Mouse (Mus musculus): ENCODE results near the gene Pmch. TPM values are rescaled to one million over a fixed set of nuclear protein-coding genes. Genes with fewer than 3 reads are reported as not detected.

Gene Pmch
- not detected for total RNA-seq (2021)
- long read RNA-seq = 0 reads

- no peak for DNase-seq (ENCODE audit: low spot score in 2 of 2)
These were observed at the start of gene Pmch for GRCm38 (mm10) chr10:88090772-88091171. Pmch (plus strand) TSS chr10:88091072.

DNA sequence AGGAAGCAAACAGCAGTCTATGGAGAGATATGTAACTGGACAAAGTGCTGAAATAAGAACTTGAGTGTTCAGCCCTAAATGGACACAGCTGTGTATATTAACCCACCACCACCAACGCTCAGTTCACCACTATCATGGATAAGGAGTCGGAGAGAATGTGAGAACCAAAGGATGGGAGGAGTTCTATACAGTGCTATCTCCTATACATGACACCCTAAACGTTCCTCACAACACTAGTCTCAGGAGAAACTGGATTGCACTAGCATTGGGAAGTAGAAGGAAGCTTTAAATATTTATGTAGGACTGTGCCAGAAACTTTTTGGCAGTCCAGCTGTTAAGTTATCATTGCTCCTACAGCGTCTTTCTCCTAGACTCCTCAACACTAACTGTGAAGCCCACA lies 46.6 kb upstream of the Pmch start:
- DNase-seq (ENCODE audit: low spot score in 2 of 2) = no peak

DNA sequence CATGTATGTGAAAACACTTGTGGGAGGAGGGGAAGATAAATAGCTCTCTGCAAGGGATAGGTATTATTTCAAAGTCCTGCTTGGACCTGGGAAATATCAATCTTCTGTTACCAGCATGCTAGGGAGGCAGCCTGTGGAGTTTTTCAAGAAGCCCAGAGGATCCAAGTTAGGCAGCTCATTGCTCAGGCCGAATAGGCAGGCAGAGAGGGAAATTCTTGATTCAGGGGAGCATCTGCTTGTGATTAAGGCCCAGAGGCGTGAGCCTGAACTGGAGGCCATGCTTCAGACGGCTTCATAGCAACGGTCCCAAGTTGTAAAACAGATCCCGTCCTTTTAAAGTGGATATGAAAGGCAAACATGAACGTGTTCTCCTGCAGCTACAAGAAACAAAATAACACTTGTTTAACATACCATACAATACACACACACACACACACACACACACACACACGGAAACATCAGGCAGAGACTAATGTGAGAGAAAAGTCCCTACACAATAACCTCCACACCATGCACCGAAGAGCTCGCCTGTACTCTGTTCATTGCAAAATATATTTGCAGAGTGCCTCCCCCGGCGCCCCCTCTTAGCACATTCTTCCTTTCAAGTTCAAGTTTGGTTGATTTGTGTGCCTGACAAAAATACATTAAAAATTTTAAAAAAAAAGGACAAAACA lies 44.6 kb upstream of the Pmch start:
- no peak for DNase-seq (ENCODE audit: low spot score in 2 of 2)

GRCm38 (mm10) chr10:88054233-88054985 lies 36.5 kb upstream of the Pmch start:
- DNase-seq (ENCODE audit: low spot score in 2 of 2) = no peak

- peak; percentile 38 to 54 for DNase-seq (ENCODE audit: low spot score in 2 of 2)
These were observed 33.8 kb upstream of the Pmch start for GRCm38 (mm10) chr10:88056950-88057649.

DNA sequence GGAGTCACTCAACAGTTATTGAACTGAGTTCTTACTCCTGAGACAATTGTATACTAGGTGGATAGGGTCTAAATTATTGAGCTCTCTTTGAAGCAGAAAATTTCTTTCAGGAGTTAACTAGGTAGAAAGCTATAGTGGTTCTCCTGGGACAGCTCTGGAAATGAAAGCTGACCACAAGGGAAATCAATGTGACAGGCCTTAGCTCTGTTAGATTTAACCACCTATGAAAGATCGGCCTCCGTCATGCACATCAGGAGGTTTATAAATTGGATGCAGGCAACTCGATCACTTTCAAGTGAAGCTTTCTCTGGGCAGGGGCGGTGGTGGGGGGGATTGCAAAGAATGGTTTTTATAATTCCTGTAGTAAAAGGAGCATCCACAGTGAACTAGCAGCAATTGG lies 27.4 kb upstream of the Pmch start:
- no peak for DNase-seq (ENCODE audit: low spot score in 2 of 2)

DNA sequence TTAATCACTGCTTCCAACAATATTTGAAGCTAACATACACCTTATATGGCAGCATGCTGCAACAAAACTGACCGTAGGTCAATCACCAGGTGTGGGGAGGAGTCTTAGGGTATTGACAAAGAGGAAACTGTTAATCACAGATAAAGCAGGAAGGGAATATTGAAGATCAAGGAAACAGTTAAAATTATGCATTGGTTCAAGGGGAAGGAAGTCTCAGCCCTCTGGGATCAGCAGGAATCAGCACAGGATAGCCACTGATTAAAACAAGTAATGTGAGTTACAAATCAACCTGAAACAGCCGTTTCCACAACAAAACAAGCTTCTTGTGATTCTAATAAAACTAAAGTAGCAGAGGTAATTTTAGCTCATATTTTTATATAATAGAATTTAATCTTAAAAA lies 26.0 kb upstream of the Pmch start:
- DNase-seq (ENCODE audit: low spot score in 2 of 2) = no peak

GRCm38 (mm10) chr10:88067377-88067776 lies 23.5 kb upstream of the Pmch start:
- no peak for DNase-seq (ENCODE audit: low spot score in 2 of 2)

DNA sequence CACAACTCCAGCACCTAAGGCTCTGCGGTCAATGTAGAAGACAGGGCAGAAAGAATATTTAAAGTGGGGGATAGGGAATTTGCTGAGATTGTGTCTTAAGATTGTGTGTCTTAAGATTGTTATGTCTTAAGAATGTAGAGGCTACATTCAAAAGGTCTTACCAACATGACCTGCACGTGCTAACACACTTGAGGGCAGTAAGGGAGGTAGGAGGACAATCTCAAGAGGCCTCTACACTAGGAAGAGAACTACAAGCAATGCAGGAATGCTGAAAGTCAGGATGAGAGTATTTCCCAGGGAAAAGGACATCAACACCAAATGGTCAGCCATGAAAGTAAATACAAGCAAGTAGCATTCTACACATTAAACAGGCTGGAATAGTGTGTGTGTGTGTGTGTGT lies 15.3 kb downstream of the Pmch start:
- no peak for DNase-seq (ENCODE audit: low spot score in 2 of 2)

DNA sequence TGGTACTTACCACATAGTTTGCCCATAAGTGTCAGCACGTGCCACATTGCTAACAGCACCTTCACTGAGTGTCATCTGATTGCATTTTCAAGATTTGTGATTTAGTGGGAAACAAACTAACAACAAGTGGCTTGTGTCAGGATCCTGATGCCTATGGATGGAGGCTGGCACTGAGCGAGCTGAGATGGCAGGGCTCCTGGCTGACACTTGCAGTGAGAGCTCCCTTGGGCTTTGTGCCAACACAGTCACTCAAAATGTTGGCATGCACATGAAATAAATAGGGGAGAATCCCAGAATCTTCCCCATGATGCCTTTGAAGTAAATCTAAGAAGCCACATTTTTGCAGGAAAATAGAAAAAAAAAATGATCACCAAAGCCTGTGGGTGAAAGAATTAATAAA lies 22.4 kb downstream of the Pmch start:
- no peak for DNase-seq (ENCODE audit: low spot score in 2 of 2)

DNA sequence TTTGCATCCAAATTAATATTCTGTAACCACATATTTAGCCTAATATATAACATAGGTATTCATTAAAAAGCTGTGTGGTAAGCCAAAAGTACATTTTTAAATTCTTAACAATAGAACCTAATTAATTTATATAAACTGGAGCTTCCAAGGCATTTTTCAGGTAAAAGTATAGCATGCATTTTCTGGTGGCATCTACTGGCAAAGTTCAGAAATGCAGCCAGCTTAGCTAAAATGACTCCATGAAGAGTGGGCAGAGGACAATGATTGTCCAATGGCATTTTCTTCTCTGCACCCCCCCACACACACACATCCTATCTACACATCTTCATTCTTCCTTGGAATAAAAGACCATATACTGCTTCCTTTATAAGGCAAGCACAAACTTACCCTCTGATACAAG lies 28.8 kb downstream of the Pmch start:
- DNase-seq (ENCODE audit: low spot score in 2 of 2) = no peak

DNA sequence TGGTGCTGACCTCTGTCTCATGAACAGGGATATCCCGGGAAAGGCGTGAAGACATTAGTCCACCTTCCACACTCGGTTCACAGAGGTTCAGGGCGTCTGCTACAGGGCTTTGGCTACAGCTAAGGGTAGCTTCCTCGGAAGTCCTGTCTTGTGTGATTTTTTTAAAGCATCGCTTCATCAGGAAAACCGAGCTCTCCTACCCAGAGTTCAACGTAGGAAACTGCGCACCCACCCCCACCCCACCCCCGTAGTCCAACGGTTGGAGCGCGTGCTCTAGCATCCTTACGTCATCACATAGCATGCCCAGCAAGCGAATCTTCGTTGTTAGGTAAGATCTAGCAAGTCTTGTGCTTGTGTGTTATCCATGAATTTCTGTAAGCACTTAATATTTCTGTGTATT lies 44.8 kb downstream of the Pmch start:
- no peak for DNase-seq (ENCODE audit: low spot score in 2 of 2)

Other genes starting within 250 kb of the Pmch start
- 10 to 100 TPM; 18.5 to 19.9 TPM for gene Igf1, start 232.8 kb upstream of the Pmch start, total RNA-seq (2021)
- 1 to 10 TPM; 2.1 to 2.4 TPM for gene Parpbp, start 55.9 kb downstream of the Pmch start, total RNA-seq (2021)
- 1 to 10 TPM; 8.0 to 8.8 TPM for gene Nup37, start 55.9 kb downstream of the Pmch start, total RNA-seq (2021)
- gene Washc3, start 110.0 kb downstream of the Pmch start, total RNA-seq (2021) = 10 to 100 TPM; 24.4 to 26.1 TPM

Data from layer of hippocampus, postnatal 10 days (tissue).